Mouse (Mus musculus) hematopoietic stem cell, adult 5-6 weeks (primary cell): ENCODE data around the gene Rph3al. TPM values are rescaled to one million over a fixed set of nuclear protein-coding genes. Genes with fewer than 3 reads are reported as not detected.

Experiments used
- ATAC-seq, 2 experiments: fragments of 125-278 bp in 1 of 2; replicated peaks in 1 of 2; 2 replicates each; pipeline ENCODE4 v1.8.0; 2016 to 2017; ENCODE audit warnings: inconsistent platforms in 2 of 2, mild to moderate bottlenecking in 2 of 2, moderate number of reproducible peaks in 2 of 2, low read depth in 1 of 2, moderate TSS enrichment in 1 of 2; ENCODE audit not compliant: low FRiP score in 2 of 2, poor library complexity in 2 of 2, severe bottlenecking in 2 of 2, insufficient read depth in 1 of 2, low TSS enrichment in 1 of 2
- total RNA-seq: library from RNA; stranded (forward); fragments of 172-1452, 232-1000 nt; gene quantifications from 2 replicates; pipeline ENCODE4 v1.2.3, GENCODE M21; 2017

Rph3al gene
- total RNA-seq, 1 experiment from 2014 or later = 4.4 TPM

DNA sequence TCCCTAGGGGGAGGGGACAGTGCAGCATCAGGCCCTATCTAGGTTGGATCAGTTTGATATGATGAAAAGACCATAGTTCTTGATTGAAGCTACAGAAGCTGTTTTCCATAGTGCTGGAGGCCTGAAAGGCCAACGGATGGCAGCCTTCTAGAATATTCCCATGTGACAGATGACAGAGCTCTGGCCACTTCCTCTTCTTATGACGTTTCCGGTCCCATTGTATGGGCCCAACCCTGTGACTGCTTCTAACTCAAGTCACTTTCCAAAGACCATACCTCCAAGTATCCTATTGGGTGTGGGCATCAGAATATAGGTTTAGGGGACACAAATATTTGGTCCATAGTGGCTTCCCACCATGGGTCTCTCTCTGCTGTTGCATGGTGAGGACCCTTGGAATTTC lies 57.0 kb downstream of the Rph3al start:
- ATAC-seq = no peak

DNA sequence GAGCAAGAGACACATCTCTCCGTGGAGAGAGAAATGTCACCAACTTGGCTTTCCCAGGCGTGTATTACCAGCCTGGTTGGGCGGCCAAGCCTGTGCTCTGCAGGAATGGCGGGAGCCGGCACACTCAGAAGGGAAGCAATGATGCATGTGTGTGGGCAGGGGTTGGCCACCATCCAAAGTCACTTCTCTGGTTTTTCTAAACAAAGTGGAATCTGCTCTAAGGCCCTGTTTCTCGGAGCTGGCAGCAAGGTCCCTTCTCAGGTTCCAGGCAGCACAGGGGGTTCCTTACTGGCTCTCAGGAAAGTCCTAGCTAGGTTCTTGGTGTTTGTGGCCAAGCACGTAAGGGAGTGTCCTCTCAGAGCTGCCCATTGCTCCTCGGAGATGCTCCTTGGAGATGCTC lies 58.2 kb downstream of the Rph3al start:
- peak in 1 of 2 experiments; percentile 28; a peak in 1 of 4 replicates for ATAC-seq

GRCm38 (mm10) chr11:75878460-75878859 lies 59.8 kb downstream of the Rph3al start:
- ATAC-seq = no peak

DNA sequence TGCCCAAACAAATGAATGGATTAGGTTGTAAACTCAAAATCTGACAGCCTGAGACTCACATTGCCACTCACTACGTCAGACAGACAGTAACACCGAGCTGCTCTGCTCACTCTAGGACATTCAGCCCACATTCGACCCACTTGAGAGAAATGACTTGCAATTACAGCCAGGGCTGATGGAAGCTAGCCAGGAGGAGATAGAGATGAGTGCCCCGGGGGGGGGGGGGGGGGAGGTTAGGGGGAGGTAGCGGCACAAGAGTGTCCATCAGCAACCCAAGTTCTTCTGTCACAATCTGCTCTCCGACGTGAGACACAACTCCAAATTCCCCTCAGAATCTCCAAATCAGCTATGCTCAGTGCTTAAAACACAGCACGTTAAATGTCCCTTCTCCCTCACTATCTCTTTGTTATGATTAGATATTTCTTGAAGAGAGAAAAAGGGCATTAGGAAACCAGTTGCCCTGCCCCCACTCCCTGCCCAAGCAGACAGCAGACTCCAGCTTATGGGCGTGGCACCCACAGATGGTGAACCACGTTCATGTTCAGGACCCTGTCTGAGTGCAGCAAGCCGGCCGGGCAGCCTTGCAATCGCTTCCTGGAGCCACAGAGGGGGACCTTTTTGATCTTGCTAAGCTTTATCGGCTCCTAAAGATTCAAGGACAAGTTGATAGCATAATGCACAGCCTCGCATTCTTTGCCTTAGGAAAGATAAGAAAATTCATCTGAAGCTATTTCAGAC lies 62.0 kb downstream of the Rph3al start:
- no peak; a peak in 1 of 4 replicates for ATAC-seq

DNA sequence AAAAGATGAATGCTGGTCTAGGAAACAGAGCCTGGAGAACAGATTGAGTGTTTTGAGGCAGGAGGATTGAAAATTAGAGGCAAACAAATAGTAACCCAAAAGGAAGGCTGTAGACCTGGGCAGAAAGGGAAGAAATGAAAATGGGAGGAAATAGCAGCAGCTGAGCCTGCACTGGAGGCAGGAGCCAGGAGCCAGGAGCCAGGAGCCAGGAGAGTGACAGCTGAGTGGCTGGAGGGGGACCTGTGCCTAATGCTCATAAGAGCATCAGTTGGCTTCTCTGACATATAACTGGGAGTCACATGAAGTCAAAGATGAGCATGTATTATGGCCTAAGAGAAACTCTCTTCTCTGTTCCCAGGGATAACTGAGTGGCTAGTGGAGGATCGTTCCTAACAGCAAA lies 66.5 kb downstream of the Rph3al start:
- ATAC-seq = no peak

- no peak for ATAC-seq
These were observed 67.3 kb downstream of the Rph3al start for GRCm38 (mm10) chr11:75870947-75871346.

DNA sequence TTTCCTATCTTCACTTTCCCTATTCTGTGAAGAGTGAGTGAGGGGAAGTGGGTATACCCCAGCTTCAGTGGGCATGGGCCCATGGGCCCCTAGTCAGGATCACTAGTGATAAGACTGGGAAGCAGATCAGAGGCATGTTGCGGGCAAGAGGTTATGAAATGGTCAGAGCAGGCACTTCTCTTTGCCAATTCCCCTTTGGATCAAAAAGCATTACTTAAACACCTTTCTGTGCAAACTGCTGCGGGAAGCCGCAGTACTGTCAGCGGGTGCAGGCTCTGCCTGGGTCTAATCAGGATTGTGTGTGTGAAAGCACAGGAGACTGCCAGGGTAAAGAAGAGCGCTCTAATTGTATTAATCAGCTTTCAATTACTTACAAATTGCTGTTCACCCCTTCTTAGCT lies 67.8 kb downstream of the Rph3al start:
- no peak for ATAC-seq

- ATAC-seq = no peak
These were observed 68.3 kb downstream of the Rph3al start for GRCm38 (mm10) chr11:75869898-75870297.

- no peak for ATAC-seq
These were observed 71.4 kb downstream of the Rph3al start for GRCm38 (mm10) chr11:75866861-75867260.

- ATAC-seq = no peak
These were observed 72.4 kb downstream of the Rph3al start for GRCm38 (mm10) chr11:75865859-75866258.

- no peak for ATAC-seq
These were observed 73.0 kb downstream of the Rph3al start for GRCm38 (mm10) chr11:75865253-75865619.

GRCm38 (mm10) chr11:75864529-75865252 lies 73.5 kb downstream of the Rph3al start:
- ATAC-seq = no peak

GRCm38 (mm10) chr11:75862466-75862865 lies 75.8 kb downstream of the Rph3al start:
- no peak for ATAC-seq

DNA sequence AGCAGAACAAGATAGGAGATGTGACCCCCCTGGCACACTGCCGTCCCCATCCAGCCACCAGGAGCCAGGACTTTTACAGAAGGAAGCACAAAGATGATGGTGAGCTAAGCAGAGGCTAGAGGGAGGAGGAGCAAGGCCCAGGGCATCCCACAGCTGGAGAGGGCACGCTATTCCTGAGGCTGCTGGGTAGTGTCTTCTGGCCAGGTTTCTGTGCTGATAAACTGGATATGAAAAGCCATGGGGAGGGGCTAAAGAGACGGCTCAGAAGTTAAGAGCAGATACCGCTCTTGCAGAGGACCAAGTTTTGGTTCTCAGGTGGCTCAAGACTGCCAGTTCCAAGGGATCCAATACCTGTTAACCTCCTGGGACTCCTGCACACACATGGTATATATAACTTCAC lies 76.6 kb downstream of the Rph3al start:
- no peak for ATAC-seq

DNA sequence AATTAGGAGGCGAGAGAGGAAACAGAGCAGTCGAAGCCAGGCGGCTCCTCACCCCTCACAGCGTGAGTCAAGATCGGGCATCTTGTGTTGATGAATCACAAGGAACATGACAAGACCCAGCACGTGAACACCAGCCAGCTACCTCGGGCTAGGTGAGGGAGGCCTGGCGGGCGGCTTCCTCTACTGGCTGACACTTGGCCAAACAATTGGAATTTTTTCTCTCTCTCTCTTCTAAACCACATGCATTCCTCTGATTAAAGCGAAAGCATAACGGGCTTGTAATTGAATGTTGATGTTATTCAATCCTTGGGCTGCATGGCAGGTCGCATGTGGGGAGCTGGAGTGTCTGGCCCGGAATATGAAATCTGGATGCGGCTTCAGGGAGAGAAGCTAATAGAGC lies 77.0 kb downstream of the Rph3al start:
- no peak for ATAC-seq

GRCm38 (mm10) chr11:75859460-75859859 lies 78.8 kb downstream of the Rph3al start:
- no peak for ATAC-seq

DNA sequence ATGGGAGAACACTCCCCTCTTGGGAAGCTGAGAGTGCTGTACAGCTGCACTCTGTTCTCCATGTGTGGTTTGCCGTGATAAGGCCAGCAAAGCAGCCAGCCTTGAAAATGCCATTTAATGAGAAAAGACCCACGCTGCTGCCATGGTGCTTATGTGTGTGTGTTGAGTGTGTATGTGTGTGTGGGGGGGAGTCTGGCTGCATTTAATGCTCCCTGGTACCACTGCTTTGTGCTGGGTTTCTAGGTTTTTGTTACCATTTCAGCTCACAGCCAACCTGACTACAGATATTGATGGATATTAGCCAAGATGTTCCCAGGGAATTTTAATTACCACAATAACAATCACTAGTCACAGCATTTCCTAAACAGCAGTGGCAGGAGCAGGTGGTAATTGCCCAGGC lies 79.3 kb downstream of the Rph3al start:
- ATAC-seq = no peak

- peak; percentile 74 to 81 for ATAC-seq
These were observed 80.4 kb downstream of the Rph3al start for GRCm38 (mm10) chr11:75857781-75858180.

DNA sequence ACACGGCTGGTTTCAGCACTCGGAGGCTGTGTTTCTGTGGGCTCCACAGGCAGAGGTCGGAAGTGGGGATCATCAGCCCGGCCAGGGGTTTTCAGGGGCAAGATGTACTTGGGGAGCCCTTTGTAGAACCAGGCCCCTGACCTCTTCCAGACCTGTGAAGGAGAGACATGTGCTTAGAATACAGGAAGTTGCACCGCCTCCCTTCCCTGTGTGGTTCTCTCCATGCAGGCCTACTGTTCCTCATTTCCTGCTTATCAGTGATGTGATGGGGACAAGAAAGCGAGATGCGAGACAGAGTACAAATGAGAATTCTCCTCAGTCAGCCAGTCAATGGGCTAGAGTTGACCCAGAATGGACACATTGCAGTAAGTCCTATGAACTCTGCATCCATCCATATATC lies 83.9 kb downstream of the Rph3al start:
- no peak for ATAC-seq
